Mouse (Mus musculus) hindbrain, embryonic 14.5 days (tissue): ENCODE data around the gene Pard3. TPM values are rescaled to one million over a fixed set of nuclear protein-coding genes. Genes with fewer than 3 reads are reported as not detected.

Source experiments
- ATAC-seq: fragments of 200-750 bp; cut with Nextera tagmentation; 2 replicates; pipeline ENCODE4 v1.8.0; 2017; ENCODE audit warnings: moderate number of reproducible peaks, mild to moderate bottlenecking, moderate TSS enrichment, moderate library complexity; ENCODE audit not compliant: low FRiP score
- DNase-seq: peaks from one replicate; pipeline ENCODE4 v3.0.0-alpha.2; 2015; ENCODE audit warnings: low spot score
- H3K27ac ChIP-seq: fragments of 300-500 bp; sonication (generic); 2 replicates; pipeline ENCODE4 v1.5.1; 2014; ENCODE audit warnings: mild to moderate bottlenecking, moderate library complexity
- H3K27me3 ChIP-seq: fragments of 300-500 bp; sonication (generic); 2 replicates; pipeline ENCODE4 v1.6.1; 2014; ENCODE audit warnings: mild to moderate bottlenecking, low read length, mixed read lengths; ENCODE audit not compliant: control insufficient read depth, insufficient read depth
- H3K36me3 ChIP-seq: fragments of 300-500 bp; sonication (generic); replicated peaks from 2 replicates; pipeline ENCODE4 v1.6.1; 2014; ENCODE audit not compliant: control insufficient read depth, insufficient read depth
- H3K4me1 ChIP-seq: fragments of 300-500 bp; sonication (generic); replicated peaks from 2 replicates; pipeline ENCODE4 v1.6.1; 2014; ENCODE audit warnings: antibody characterized with exemption, low read length, mixed read lengths; ENCODE audit not compliant: control insufficient read depth, insufficient read depth
- H3K4me2 ChIP-seq: fragments of 300-500 bp; sonication (generic); replicated peaks from 2 replicates; pipeline ENCODE4 v1.6.1; 2014; ENCODE audit warnings: mild to moderate bottlenecking, moderate library complexity
- H3K4me3 ChIP-seq: fragments of 300-500 bp; sonication (generic); replicated peaks from 2 replicates; pipeline ENCODE4 v1.5.1; 2014; ENCODE audit warnings: mild to moderate bottlenecking, low read length
- H3K9ac ChIP-seq: fragments of 300-500 bp; sonication (generic); 2 replicates; pipeline ENCODE4 v1.6.1; 2014
- H3K9me3 ChIP-seq: fragments of 300-500 bp; sonication (generic); 2 replicates; pipeline ENCODE4 v1.6.1; 2016; ENCODE audit warnings: low read length; ENCODE audit not compliant: control insufficient read depth
- WGBS: fragments of 180-500 bp; shearing (Covaris S2); extraction: QIAGEN DNeasy Blood & Tissue Kit; methylation state at CpG from one replicate; pipeline ENCODE4 v1.1.7; 2014; 5-methylcytosine and 5-hydroxymethylcytosine counted together
- polyA plus RNA-seq: library from polyadenylated mRNA; unstranded; fragments of >200 nt; fragmentation: Nextera tagmentation; extraction: Ambion mirVana; gene quantifications from 2 replicates; pipeline ENCODE4 v1.2.1, GENCODE M21; 2014

Gene Pard3
- polyA plus RNA-seq, 1 experiment from 2014 or later: 25.5 TPM

- 97% methylated on average over 1 of the region's 1 CpGs for WGBS
- no peaks in the 10 kb centered on the region for H3K9me3 ChIP-seq
- ATAC-seq: no peak
Observed at GRCm38 (mm10) chr8:127331751-127332150, 268.1 kb downstream of the Pard3 start.

GRCm38 (mm10) chr8:127335216-127335615, 271.5 kb downstream of the Pard3 start:
- Histone ChIP-seq H3K36me3 (no peaks in the 10 kb centered on the region), H3K9me3 (no peaks in the 10 kb centered on the region)
- WGBS: 89% methylated on average over 1 of the region's 1 CpGs

More at GRCm38 (mm10) chr8:127331751-127332150, 268.1 kb downstream of the Pard3 start:
- peak; percentile 61 for DNase-seq
- Histone ChIP-seq H3K27me3 (no peaks in the 10 kb centered on the region), H3K9ac (no peak overlapping the region), H3K4me1 (peaks cover 11% of the 10 kb centered on the region; the same call in 1 of the 2 replicates), H3K4me3 (no peak overlapping the region), H3K4me2 (no peak overlapping the region), H3K27ac (no peak overlapping the region), H3K36me3 (no peaks in the 10 kb centered on the region)

GRCm38 (mm10) chr8:127338183-127338582, 274.5 kb downstream of the Pard3 start:
- DNase-seq (no peak), ATAC-seq (no peak)
- 84% methylated on average over 11 of the region's 11 CpGs for WGBS
- H3K36me3 ChIP-seq: no peaks in the 10 kb centered on the region
- H3K27ac ChIP-seq: no peak overlapping the region
- no peaks in the 10 kb centered on the region for H3K4me1 ChIP-seq
- no peak overlapping the region for H3K9ac ChIP-seq
- H3K4me3 ChIP-seq: no peak overlapping the region
- no peaks in the 10 kb centered on the region for H3K27me3 ChIP-seq
- H3K9me3 ChIP-seq: no peaks in the 10 kb centered on the region
- no peak overlapping the region for H3K4me2 ChIP-seq

More at GRCm38 (mm10) chr8:127335216-127335615, 271.5 kb downstream of the Pard3 start:
- H3K9ac ChIP-seq: no peak overlapping the region
- no peaks in the 10 kb centered on the region for H3K27me3 ChIP-seq
- H3K4me2 ChIP-seq: no peak overlapping the region
- ATAC-seq (no peak), DNase-seq (no peak)
- H3K4me3 ChIP-seq: no peak overlapping the region
- H3K27ac ChIP-seq: no peak overlapping the region
- H3K4me1 ChIP-seq: 0 out of 2 replicates have a peak, but pooled peaks cover 9% of the 10 kb centered on the region

- no peaks in the 10 kb centered on the region for H3K36me3 ChIP-seq
- H3K4me3 ChIP-seq: no peak overlapping the region
- H3K27ac ChIP-seq: no peak overlapping the region
- ATAC-seq (no peak), DNase-seq (no peak)
- H3K4me1 ChIP-seq: 0 out of 2 replicates have a peak, but pooled peaks cover 3% of the 10 kb centered on the region
- no peak overlapping the region for H3K4me2 ChIP-seq
- H3K9ac ChIP-seq: no peak overlapping the region
- H3K9me3 ChIP-seq: no peaks in the 10 kb centered on the region
- WGBS: 87% methylated on average over 7 of the region's 7 CpGs
- H3K27me3 ChIP-seq: no peaks in the 10 kb centered on the region
Observed at GRCm38 (mm10) chr8:127341046-127341445, 277.4 kb downstream of the Pard3 start.

- WGBS: 46% methylated on average over 2 of the region's 2 CpGs
- H3K9me3 ChIP-seq: no peaks in the 10 kb centered on the region
- no peak overlapping the region for H3K4me3 ChIP-seq
- H3K27me3 ChIP-seq: no peaks in the 10 kb centered on the region
- H3K4me2 ChIP-seq: no peak overlapping the region
- H3K9ac ChIP-seq: no peak overlapping the region
- ATAC-seq: no peak
- H3K27ac ChIP-seq: no peak overlapping the region
- 0 out of 2 replicates have a peak, but pooled peaks cover 3% of the 10 kb centered on the region for H3K4me1 ChIP-seq
- no peak for DNase-seq
- H3K36me3 ChIP-seq: no peaks in the 10 kb centered on the region
Observed at GRCm38 (mm10) chr8:127343115-127343514, 279.4 kb downstream of the Pard3 start.

GRCm38 (mm10) chr8:127344421-127344820, 280.7 kb downstream of the Pard3 start:
- DNase-seq: no peak
- H3K4me2 ChIP-seq: no peak overlapping the region
- whole genome bisulfite sequencing: 89% methylated on average over 3 of the region's 3 CpGs
- H3K4me3 ChIP-seq: no peak overlapping the region
- no peaks in the 10 kb centered on the region for H3K36me3 ChIP-seq
- no peak overlapping the region for H3K9ac ChIP-seq
- no peaks in the 10 kb centered on the region for H3K27me3 ChIP-seq
- no peak overlapping the region for H3K27ac ChIP-seq
- no peaks in the 10 kb centered on the region for H3K9me3 ChIP-seq
- ATAC-seq: no peak
- 0 out of 2 replicates have a peak, but pooled peaks cover 3% of the 10 kb centered on the region for H3K4me1 ChIP-seq

GRCm38 (mm10) chr8:127345912-127346423, 282.3 kb downstream of the Pard3 start:
- DNase-seq: no peak
- Histone ChIP-seq H3K4me1 (0 out of 2 replicates have a peak, but pooled peaks cover 3% of the 10 kb centered on the region), H3K4me2 (no peak overlapping the region), H3K9ac (no peak overlapping the region), H3K4me3 (no peak overlapping the region), H3K27ac (no peak overlapping the region), H3K9me3 (no peaks in the 10 kb centered on the region), H3K36me3 (no peaks in the 10 kb centered on the region), H3K27me3 (no peaks in the 10 kb centered on the region)
- WGBS: 98% methylated on average over 1 of the region's 1 CpGs
- no peak for ATAC-seq

GRCm38 (mm10) chr8:127347890-127348495, 284.3 kb downstream of the Pard3 start:
- no peaks in the 10 kb centered on the region for H3K9me3 ChIP-seq
- H3K36me3 ChIP-seq: no peaks in the 10 kb centered on the region
- no peak overlapping the region for H3K27ac ChIP-seq
- ATAC-seq (no peak), DNase-seq (no peak)
- WGBS: 95% methylated on average over 2 of the region's 2 CpGs
- H3K27me3 ChIP-seq: no peaks in the 10 kb centered on the region
- 0 out of 2 replicates have a peak, but pooled peaks cover 3% of the 10 kb centered on the region for H3K4me1 ChIP-seq
- no peak overlapping the region for H3K9ac ChIP-seq
- no peak overlapping the region for H3K4me2 ChIP-seq
- H3K4me3 ChIP-seq: no peak overlapping the region

GRCm38 (mm10) chr8:127361796-127362195, 298.1 kb downstream of the Pard3 start:
- H3K27ac ChIP-seq: no peak overlapping the region
- H3K27me3 ChIP-seq: no peaks in the 10 kb centered on the region
- H3K4me1 ChIP-seq: no peaks in the 10 kb centered on the region
- no peak overlapping the region for H3K4me2 ChIP-seq
- ATAC-seq (no peak), DNase-seq (no peak)
- H3K36me3 ChIP-seq: no peaks in the 10 kb centered on the region
- no peaks in the 10 kb centered on the region for H3K9me3 ChIP-seq
- H3K9ac ChIP-seq: no peak overlapping the region
- no peak overlapping the region for H3K4me3 ChIP-seq
